Mouse (Mus musculus): ENCODE measurements at regions not wholly inside any gene's neighbourhood (a gene's known extent, or its start where the extent isn't known, plus 50 kb on each side); places are given as distances from the start of the nearest gene placed in this dataset.

- DNase-seq = no peak
These were observed 218.0 kb upstream of the Zfp637 start for GRCm38 (mm10) chr6:117622946-117623345.

- DNase-seq = no peak
These were observed 215.3 kb upstream of the Zfp637 start for GRCm38 (mm10) chr6:117625716-117626115.

DNA sequence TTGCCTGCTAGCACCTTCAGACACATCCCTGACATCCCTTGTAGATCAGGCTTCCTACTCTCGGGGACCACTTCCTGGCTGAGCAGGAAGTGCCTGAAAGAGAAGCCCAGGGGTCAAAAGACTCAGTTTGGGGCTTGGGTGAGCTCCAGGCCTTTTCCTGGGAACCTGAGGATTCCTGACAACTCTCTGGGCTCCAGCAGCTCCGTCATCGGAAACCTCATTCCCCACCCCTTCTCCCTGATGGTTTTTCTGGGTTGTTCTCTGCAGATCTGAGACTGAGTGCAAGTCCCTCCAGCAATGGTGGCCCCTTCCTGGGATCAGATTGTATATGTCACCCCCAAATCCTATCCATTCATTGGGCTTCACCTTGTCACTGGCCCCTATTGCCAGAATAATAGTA, 213.5 kb upstream of the Zfp637 start:
- DNase-seq = no peak

DNA sequence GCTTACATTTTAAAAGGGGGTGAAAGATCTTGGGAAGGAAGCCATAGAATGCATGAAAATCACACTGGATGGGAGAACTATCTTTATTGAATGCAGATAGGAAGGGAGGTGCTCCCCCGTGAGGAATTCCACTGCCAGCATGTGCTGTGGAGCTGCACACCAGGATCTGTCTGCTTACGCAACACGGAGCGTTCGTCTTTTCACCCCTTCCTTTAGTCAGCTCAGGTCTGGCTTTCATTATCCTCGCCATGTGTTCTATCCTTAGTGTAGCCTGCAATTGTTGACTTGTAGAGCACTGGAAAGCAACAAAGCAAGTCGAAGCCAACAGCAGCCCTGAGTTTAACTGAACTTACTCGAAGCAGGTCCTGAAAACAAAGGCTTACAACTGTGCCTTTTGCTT, 194.4 kb upstream of the Zfp637 start:
- no peak for DNase-seq

DNA sequence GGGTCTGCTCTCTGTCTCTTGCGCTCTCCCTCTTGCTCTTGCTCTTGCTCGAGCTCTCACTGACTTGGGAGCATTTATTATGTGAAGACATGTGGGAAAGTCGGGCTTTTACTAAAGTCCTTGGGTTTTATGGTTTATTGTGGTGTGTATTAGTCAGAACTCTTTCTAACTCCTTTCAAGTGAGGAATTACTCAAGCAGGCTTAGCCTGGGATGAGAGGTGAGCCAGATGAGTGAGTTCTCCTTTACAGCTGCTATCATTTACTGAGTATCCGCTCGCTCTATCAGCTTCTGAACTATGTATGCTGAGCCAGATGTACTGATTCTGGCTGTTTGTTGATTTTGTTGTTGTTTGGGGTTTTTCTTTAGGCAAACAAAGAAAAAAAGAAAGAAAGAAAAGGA, 190.4 kb upstream of the Zfp637 start:
- no peak for DNase-seq

DNA sequence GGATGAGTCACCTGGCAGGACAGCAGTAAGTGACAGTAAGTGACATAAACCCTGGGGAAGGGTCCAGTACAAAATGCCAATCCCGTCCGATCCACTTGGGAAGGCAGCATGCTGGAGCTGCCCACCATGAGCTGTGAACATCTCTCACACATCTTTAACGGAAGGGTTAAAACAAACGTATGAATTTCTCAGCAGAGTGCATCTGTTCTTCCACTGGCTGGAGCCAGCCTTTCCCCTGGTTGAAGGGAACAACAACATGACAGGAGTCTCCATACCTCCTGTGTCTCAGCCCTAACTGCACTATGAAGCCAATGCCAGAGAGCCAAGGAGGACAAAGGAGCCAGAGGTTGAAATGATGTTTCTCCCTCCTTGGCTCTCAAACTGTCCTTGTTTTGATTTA, 189.4 kb upstream of the Zfp637 start:
- DNase-seq = no peak

- DNase-seq = no peak
These were observed 189.0 kb upstream of the Zfp637 start for GRCm38 (mm10) chr6:117652012-117652411.

DNA sequence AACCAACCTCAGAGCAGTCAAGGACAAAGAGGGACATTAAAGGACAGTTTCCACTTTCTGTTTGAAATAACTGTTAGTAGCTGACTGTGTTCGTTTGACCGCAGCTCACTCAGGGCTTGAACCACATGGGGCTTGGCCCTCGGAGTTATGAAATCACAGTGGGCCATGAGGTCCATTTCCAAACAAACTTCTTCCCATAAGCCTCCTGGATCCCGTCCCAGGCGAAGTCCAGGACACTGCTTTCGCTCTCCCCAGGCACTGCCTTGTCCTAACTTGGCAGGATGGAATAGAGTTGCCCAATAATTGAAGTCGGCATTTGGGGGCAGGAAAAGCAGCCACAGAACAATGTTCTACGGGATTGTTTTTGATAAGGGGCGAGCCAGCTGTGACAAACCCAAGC, 188.1 kb upstream of the Zfp637 start:
- DNase-seq = no peak

- no peak for DNase-seq
These were observed 187.0 kb upstream of the Zfp637 start for GRCm38 (mm10) chr6:117653886-117654425.

- DNase-seq = no peak
These were observed 185.0 kb upstream of the Zfp637 start for GRCm38 (mm10) chr6:117655986-117656385.

DNA sequence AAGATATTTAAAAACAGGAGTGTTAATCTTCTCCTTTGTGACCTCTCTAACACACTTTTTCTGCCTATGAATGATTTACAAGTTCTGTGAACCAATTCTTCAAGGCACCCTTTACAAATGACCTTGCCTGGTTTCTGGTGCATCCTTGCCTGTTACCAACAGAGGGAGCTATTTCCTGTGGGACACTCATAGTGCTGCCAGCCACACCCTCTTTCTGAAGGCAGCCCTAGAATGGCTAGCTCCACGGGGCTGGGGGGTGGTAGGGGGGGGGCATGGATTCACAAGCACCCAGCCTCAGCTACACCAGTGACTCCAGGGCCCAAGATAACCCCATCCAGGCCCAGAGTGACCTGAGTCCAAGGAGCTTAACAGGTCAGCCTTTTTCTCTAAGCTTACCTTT, 180.4 kb upstream of the Zfp637 start:
- DNase-seq = peak; percentile 8 to 9

GRCm38 (mm10) chr6:117662635-117663034, 178.3 kb upstream of the Zfp637 start:
- no peak for DNase-seq

GRCm38 (mm10) chr6:117670337-117670736, 170.6 kb upstream of the Zfp637 start:
- no peak for DNase-seq

DNA sequence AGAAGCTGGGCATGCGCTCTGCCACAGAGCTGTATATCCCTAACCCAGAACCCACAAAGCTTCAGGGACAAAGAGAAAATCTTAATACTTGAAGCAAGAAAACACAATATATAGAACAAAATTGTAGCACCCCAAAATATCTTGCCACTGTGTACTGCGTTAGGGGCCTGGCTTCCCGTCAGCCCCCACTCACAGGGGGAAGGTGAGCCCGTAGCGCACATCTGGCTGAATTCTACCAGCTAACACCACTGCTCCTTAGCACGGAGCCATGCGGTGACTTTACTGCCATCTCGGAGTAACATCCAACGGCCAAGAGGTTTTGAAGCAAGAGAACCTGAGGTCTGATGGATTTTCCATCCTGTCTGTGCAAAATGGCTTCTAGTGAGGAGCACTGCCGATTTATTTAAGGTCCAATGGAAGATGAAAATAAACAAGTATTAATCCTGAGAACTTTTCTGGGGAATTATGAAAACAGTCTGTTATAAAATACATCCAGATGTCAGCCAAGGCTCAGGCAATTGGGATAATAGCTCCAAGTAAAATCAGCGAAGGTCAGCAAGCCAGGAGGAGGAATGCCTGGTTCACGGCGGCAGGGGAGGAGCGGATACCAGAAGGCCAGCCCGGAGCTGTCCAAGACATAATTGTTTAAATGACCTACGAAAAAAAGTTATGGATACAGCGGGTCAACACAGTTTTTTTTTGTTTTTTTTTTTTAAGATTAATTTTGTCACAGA, 170.0 kb upstream of the Zfp637 start:
- DNase-seq = no peak

- DNase-seq = peak; percentile 31 to 40
These were observed 165.8 kb upstream of the Zfp637 start for GRCm38 (mm10) chr6:117675059-117675800.

GRCm38 (mm10) chr6:117676064-117676821, 164.7 kb upstream of the Zfp637 start:
- no peak for DNase-seq

DNA sequence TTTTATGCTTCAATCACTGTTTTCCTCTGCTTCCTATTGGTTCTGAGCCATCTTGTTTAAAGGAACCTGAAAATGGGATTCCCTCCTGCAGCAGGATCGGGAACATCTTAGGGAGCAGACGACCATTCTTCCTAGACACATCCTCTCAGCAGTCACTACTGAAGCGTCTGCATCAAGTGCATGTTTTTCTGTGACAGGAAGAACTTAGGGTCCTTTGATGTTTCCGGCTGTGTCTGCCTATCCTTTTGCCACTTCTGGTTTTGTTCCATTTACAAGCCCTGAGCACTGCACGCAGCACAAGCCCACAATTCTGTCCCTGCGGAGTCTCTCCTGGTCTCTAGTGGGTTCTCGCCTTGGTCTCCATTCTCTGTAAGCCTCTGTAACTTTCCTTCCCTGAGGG, 163.9 kb upstream of the Zfp637 start:
- DNase-seq = peak; percentile 11 to 19

- no peak for DNase-seq
These were observed 163.2 kb upstream of the Zfp637 start for GRCm38 (mm10) chr6:117677821-117678220.

GRCm38 (mm10) chr6:117678276-117678675, 162.7 kb upstream of the Zfp637 start:
- no peak for DNase-seq

DNA sequence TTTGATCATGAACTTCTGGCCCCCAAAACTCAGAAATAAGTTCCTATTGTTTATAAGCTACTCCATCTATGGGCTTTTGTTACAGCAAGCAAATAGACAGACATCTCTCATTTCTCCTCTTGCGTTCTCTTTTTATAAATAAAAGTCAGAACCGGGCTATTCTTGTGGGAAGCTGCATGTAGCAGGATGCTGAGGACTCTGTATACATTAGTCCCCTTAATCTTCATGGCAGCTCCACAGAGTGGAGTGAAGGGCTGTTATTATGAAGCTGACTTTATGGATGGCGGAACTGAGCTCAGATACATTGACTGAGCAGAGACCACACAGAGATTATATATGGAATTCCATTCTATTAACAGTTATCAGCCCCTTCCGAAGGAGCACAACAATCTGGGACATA, 162.1 kb upstream of the Zfp637 start:
- DNase-seq = no peak

DNA sequence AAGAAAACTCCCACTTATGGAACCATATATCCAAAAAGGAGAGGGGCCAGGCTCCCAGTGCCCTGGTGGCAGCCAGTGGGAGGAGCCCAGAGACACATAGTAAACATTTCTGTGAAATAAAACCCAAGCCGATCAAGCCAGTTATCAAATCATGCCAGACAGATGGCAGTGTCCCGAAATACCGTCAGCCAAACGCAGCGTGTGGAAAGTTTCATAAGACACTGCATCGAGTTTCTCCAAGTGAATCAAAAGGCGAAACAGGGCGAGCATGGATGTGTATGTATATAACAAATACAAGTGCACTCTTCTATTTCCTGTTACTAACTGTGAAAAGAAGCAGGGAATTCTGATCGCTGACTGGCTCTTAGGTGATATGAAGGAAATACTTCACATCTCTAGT, 154.8 kb upstream of the Zfp637 start:
- DNase-seq = no peak

DNA sequence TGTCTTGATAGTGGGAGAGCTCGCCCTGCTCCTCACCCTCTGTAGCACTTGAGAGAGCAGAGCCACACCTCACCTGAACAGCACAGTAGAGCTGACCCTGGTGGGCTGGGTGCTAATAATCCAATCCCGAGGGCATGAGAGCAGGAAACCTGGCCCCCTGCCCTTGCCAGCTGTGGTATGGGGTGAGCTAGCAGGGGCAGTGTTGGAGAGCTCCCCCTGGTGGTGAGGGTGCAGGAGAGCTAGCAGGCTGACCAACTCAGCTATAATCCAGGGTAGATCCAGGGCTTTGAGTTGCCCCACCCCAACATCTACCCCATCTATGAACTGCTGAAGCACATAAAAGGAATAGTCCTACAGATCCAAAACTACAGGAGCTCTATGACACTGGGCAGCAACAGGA, 153.9 kb upstream of the Zfp637 start:
- DNase-seq = peak; percentile 35 to 39

DNA sequence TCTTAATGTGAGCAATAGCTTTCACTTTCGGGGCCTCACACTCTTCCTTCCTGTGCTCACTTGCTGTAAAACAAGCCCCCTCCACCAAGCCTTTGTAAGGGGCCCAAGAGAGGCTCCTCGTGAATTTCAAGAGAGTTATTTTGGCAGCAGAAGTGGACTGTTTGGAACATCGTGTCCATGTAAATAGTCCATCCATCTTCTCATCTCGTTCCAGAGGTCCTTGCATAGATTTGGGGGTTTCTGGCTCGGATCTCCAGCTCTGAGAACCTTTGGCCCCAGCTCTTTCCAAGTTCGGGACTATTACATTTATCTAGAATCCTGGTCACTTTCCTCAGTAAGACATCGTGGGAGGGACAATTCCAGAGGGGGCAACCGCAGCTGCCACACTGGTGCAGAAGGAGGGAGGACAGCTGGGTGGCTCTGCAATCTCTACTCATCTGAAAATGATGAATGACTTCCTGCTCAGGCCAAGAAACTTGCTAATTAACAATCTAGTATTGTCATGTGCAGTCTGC, 152.3 kb upstream of the Zfp637 start:
- DNase-seq = no peak
